Mouse (Mus musculus): ENCODE data around the gene Plcl2. TPM values are rescaled to one million over a fixed set of nuclear protein-coding genes. Genes with fewer than 3 reads are reported as not detected.
"Not testable (repeated sequence)": the region's sequence is repeated elsewhere in the genome, so short reads cannot be mapped to it uniquely, and the experiment has no call there.

Plcl2 gene
- polyA plus RNA-seq, 1 experiment from 2014 or later = 3.6 TPM

DNA sequence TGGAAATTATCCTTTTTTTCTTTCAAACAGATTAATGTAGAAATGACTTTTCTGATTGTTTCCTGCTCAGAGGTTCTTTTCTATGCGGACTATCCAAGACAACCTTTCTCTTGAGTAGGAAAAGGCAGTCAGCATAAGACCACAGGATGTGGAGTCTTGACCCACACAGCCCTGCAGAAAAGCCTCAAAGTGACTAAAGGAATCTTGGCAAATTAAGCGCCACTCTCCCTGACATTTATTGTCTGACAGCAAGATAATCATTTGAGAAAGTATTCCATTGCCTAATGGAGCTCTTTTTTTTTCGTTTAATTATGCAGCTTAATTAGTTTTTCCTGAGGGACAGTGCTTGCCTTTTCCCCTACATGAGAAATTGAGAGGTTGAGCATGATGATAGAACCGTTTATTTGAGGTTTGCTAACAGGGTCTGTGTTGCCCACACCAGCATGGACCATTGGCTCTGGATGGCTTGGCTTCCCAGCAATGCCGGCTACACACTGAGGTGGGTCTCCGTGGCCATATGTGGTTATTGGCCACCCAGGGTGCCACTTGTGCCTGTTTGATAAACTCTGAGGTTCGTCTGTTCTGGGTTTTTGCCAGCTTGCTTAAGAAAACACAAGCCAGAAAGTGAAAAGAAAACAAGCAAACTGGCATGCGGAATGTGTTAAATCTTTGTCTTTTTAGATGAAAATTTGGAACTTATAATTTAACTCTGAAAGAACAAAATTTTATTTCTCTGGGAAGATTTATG is 56.3 kb downstream of the Plcl2 start:
- H3K27me3 ChIP-seq (ENCODE audit: insufficient read depth, poor library complexity, severe bottlenecking) = no peaks in the 10 kb centered on the region
- no peaks in the 10 kb centered on the region for H3K9me3 ChIP-seq
- H3K27ac ChIP-seq = no peak overlapping the region
- H3K36me3 ChIP-seq = no peaks in the 10 kb centered on the region
- WGBS = 66% methylated on average over 8 of the region's 8 CpGs
- no peaks in the 10 kb centered on the region for H3K4me1 ChIP-seq (replicated peaks)
- no peak for DNase-seq (ENCODE audit: low spot score)
- no peak overlapping the region for H3K4me3 ChIP-seq

GRCm38 (mm10) chr17:50568846-50569245 is 59.6 kb downstream of the Plcl2 start:
- H3K4me3 ChIP-seq = no peak overlapping the region
- H3K36me3 ChIP-seq = no peaks in the 10 kb centered on the region
- H3K4me1 ChIP-seq (replicated peaks) = no peaks in the 10 kb centered on the region
- no peaks in the 10 kb centered on the region for H3K9me3 ChIP-seq
- 92% methylated on average over 2 of the region's 2 CpGs for WGBS
- H3K27me3 ChIP-seq (ENCODE audit: insufficient read depth, poor library complexity, severe bottlenecking) = no peaks in the 10 kb centered on the region
- DNase-seq (ENCODE audit: low spot score) = no peak
- H3K27ac ChIP-seq = no peak overlapping the region

DNA sequence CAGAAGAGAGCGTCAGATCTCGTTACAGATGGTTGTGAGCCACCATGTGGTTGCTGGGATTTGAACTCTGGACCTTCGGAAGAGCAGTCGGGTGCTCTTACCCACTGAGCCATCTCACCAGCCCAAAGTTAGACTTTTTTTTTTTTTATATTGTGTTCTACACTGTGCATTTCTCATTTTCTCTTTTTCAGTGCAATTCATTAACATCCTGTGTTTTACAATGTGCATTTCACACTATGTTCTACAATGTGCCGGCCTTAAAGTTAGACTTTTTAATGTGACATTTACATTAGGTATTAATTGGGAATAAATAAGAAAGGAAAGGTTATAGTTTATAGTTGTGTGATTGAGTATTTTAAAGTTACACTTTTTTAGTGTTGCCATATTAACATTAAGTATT is 61.0 kb downstream of the Plcl2 start:
- not testable (repeated sequence) for DNase-seq (ENCODE audit: low spot score); H3K36me3 ChIP-seq; H3K9me3 ChIP-seq; H3K27ac ChIP-seq; H3K27me3 ChIP-seq (ENCODE audit: insufficient read depth, poor library complexity, severe bottlenecking); H3K4me3 ChIP-seq; H3K4me1 ChIP-seq (replicated peaks)
- WGBS = 93% methylated on average over 5 of the region's 5 CpGs

DNA sequence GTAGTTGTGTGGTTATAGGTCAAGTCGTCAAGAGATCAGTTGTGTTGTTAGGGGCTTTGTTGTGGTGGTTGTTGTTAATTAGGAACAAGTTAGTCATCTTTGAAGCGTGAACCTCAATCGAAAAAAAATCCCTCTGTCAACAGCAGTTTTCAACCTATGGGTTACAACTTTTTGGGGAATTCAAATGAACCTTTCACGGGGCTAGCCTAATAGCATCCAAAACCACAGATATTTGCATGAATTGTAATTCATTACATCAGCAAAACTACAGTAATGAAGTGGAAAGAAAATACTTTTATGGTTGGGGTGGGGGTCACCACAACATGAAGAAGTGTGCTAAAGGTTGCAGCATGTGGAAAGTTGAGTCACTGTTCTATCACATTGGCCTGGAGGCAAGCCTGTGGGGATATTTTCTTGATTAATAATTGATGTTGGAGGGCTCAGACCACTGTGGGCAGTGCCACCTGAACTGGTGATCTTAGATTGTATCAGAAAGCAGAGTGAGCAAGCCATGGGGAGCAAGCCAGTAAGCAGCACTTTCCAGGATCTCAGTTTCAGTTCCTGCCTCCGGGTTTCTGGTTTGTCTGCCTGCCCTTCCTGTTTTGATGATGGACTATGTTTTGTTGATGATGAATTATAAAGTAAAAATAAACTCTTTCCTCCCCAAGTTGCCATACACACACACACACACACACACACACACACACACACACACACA is 61.6 kb downstream of the Plcl2 start:
- Histone ChIP-seq H3K9me3 (no peaks in the 10 kb centered on the region), H3K4me1 (replicated peaks) (no peaks in the 10 kb centered on the region), H3K4me3 (no peak overlapping the region), H3K36me3 (no peaks in the 10 kb centered on the region), H3K27me3 (ENCODE audit: insufficient read depth, poor library complexity, severe bottlenecking) (no peaks in the 10 kb centered on the region), H3K27ac (no peak overlapping the region)
- 83% methylated on average over 5 of the region's 5 CpGs for WGBS
- DNase-seq (ENCODE audit: low spot score) = no peak

- H3K4me3 ChIP-seq = no peak overlapping the region
- DNase-seq (ENCODE audit: low spot score) = no peak
- WGBS = 97% methylated on average over 12 of the region's 12 CpGs
- no peaks in the 10 kb centered on the region for H3K9me3 ChIP-seq
- no peaks in the 10 kb centered on the region for H3K4me1 ChIP-seq (replicated peaks)
- no peaks in the 10 kb centered on the region for H3K27me3 ChIP-seq (ENCODE audit: insufficient read depth, poor library complexity, severe bottlenecking)
- H3K36me3 ChIP-seq = no peaks in the 10 kb centered on the region
- no peak overlapping the region for H3K27ac ChIP-seq
Measured at GRCm38 (mm10) chr17:50574161-50574560, 65.0 kb downstream of the Plcl2 start.

DNA sequence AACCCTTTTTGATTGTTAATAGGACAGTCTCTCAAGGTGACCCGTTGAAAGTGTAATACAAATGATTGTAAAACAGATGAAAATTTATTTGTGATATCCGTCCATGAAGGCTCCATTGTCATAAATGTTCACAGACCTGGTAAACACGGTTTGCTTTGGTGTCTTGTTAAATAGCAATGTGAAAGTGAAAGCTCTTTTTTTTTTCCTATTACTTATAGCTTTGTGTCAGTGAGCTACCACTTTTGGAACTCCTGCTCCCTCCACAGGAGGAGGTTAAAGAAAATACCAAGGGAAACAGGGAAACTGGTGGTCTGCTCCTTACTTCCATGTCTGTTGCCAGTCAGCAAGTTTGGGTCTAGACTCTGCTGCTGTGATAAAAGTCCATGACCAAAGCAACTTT is 71.2 kb downstream of the Plcl2 start:
- no peak overlapping the region for H3K4me3 ChIP-seq
- DNase-seq (ENCODE audit: low spot score) = no peak
- H3K36me3 ChIP-seq = no peaks in the 10 kb centered on the region
- WGBS = 88% methylated on average over 3 of the region's 3 CpGs
- no peaks in the 10 kb centered on the region for H3K9me3 ChIP-seq
- H3K4me1 ChIP-seq (replicated peaks) = no peaks in the 10 kb centered on the region
- no peak overlapping the region for H3K27ac ChIP-seq
- no peaks in the 10 kb centered on the region for H3K27me3 ChIP-seq (ENCODE audit: insufficient read depth, poor library complexity, severe bottlenecking)

DNA sequence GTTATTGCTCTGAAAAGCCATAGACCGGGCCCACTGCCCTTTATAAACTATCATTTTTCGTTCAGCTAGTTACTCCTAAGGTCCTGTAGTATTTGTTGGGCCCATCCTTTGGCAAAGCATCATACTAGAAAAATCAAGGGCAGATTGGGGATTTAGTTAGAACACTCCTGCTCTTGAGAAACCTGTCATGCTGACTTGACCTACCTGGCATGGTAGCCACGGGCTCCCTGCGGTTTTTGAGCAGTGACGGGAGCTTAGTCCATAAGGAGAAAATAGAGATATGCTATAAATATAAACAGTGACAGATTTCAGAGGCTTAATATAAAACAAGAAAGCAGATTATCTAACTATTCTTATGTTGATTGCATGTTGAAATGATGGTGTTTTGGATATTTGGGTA is 77.6 kb downstream of the Plcl2 start:
- no peaks in the 10 kb centered on the region for H3K27me3 ChIP-seq (ENCODE audit: insufficient read depth, poor library complexity, severe bottlenecking)
- no peak overlapping the region for H3K4me3 ChIP-seq
- no peak overlapping the region for H3K27ac ChIP-seq
- H3K36me3 ChIP-seq = no peaks in the 10 kb centered on the region
- 93% methylated on average over 5 of the region's 5 CpGs for WGBS
- H3K9me3 ChIP-seq = no peaks in the 10 kb centered on the region
- no peaks in the 10 kb centered on the region for H3K4me1 ChIP-seq (replicated peaks)
- DNase-seq (ENCODE audit: low spot score) = no peak

DNA sequence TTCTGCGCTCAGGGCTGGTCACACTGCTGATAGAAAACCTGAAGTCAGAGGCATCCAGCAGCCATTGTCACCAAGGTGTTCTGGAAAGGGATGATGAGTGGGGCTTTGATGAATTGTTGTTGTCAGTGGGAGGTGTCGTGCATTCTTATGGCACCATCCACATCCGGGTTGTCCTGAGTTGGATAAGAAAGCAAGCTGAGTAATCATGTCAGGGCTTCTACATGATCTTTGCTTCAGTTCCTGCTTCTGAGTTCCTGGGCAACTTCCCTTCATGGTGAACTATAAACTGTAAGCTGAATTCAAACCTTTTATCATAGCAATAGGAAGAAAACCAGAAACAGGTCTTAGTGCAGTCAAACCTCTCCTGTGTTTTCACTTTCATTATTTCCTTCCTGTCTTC is 78.7 kb downstream of the Plcl2 start:
- DNase-seq (ENCODE audit: low spot score) = no peak
- no peak overlapping the region for H3K27ac ChIP-seq
- WGBS = 82% methylated on average over 3 of the region's 3 CpGs
- no peak overlapping the region for H3K4me3 ChIP-seq
- H3K27me3 ChIP-seq (ENCODE audit: insufficient read depth, poor library complexity, severe bottlenecking) = no peaks in the 10 kb centered on the region
- H3K36me3 ChIP-seq = no peaks in the 10 kb centered on the region
- H3K9me3 ChIP-seq = no peaks in the 10 kb centered on the region
- H3K4me1 ChIP-seq (replicated peaks) = no peaks in the 10 kb centered on the region

DNA sequence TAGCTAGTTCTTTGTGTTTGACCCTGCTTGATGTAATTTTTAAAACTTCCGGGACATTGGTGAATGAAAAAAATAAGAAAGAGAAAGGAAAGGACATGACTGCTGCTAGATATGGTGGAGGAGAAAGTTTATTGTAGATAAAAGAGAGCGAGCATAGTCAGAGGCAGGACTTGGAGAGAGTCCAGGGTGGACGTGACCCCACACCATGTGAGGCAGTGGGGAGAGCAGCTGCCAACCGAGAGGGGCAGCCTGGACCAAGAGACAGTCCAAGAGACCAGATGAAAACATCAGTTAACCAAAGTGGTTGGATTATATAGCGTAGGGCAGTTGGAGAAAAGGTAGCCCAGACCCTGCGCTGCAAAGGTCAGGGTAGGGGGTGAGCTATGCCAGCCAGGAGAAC is 91.0 kb downstream of the Plcl2 start:
- H3K36me3 ChIP-seq = no peaks in the 10 kb centered on the region
- no peaks in the 10 kb centered on the region for H3K4me1 ChIP-seq (replicated peaks)
- H3K27ac ChIP-seq = no peak overlapping the region
- no peak overlapping the region for H3K4me3 ChIP-seq
- H3K9me3 ChIP-seq = no peaks in the 10 kb centered on the region
- DNase-seq (ENCODE audit: low spot score) = no peak
- WGBS = 86% methylated on average over 6 of the region's 6 CpGs
- H3K27me3 ChIP-seq (ENCODE audit: insufficient read depth, poor library complexity, severe bottlenecking) = no peaks in the 10 kb centered on the region

DNA sequence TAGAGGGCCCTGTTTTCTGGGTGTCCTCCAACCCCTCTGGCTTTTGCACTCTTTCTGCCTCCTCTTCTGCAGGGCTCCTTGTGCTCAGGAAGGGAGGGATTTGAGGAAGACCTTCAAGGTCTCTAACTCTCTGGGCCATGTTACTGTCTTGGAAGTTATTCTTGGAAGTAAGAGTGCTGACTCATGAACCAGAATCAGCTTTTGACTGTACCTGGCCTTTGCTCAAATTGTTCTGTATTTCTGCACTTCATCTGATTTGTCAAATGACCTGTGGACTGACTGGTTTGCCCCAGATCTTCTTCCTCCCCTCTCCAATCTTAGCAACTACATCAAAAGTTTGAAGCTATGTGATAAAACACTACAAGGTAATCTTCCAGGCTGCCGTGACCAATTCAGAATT is 91.5 kb downstream of the Plcl2 start:
- WGBS = 87% methylated on average over 1 of the region's 1 CpGs
- no peak overlapping the region for H3K27ac ChIP-seq
- no peaks in the 10 kb centered on the region for H3K9me3 ChIP-seq
- no peaks in the 10 kb centered on the region for H3K4me1 ChIP-seq (replicated peaks)
- H3K27me3 ChIP-seq (ENCODE audit: insufficient read depth, poor library complexity, severe bottlenecking) = no peaks in the 10 kb centered on the region
- no peak for DNase-seq (ENCODE audit: low spot score)
- no peak overlapping the region for H3K4me3 ChIP-seq
- H3K36me3 ChIP-seq = no peaks in the 10 kb centered on the region

GRCm38 (mm10) chr17:50606890-50607289 is 97.7 kb downstream of the Plcl2 start:
- WGBS = 92% methylated on average over 2 of the region's 2 CpGs
- no peak overlapping the region for H3K4me3 ChIP-seq
- H3K27ac ChIP-seq = no peak overlapping the region
- H3K27me3 ChIP-seq (ENCODE audit: insufficient read depth, poor library complexity, severe bottlenecking) = no peaks in the 10 kb centered on the region
- H3K9me3 ChIP-seq = no peaks in the 10 kb centered on the region
- H3K4me1 ChIP-seq (replicated peaks) = no peaks in the 10 kb centered on the region
- peaks cover 18% of the 10 kb centered on the region for H3K36me3 ChIP-seq
- no peak for DNase-seq (ENCODE audit: low spot score)

GRCm38 (mm10) chr17:50609908-50610307 is 100.7 kb downstream of the Plcl2 start:
- Histone ChIP-seq H3K27me3 (ENCODE audit: insufficient read depth, poor library complexity, severe bottlenecking) (no peaks in the 10 kb centered on the region), H3K9me3 (peaks cover 10% of the 10 kb centered on the region; the same call in 1 of the 2 replicates), H3K36me3 (peaks cover 40% of the 10 kb centered on the region), H3K27ac (no peak overlapping the region), H3K4me3 (no peak overlapping the region), H3K4me1 (replicated peaks) (no peaks in the 10 kb centered on the region)
- DNase-seq (ENCODE audit: low spot score) = no peak
- WGBS = 94% methylated on average over 4 of the region's 4 CpGs

DNA sequence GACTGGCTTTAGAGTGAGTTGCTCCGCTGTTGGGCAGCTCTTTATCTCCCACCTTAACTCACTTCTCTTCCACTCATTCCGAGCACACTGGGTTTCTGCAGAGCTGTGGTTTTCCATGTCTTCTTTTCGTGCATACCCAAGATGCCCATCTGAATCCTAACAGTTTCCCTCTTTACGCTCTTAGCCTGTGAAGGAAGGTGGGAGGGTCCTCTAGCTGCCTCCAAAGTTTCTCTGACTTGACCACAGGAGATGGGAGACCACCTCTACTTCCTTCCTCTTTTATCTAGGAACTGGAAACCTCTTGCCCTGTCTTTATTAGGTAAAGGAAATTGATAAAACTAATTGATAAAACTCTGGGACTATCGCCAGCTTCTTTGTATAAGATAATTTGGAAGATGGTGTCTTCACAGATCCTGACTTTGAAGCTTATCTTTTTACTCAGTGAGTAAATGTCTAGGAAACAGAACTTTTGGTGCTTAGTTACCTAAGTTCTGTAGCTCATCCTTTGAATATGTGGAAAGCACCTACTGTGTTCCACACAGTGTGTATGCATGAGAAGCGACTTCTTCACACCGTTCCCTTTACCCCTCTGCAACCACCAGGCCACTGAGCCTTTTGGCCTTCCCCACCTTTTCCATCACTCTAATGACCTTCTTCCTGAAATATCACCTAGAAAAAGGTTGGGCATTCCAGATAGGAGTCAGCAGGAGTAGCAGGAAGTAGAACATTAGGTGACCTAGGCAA is 111.8 kb downstream of the Plcl2 start:
- Histone ChIP-seq H3K4me1 (replicated peaks) (peaks cover 4% of the 10 kb centered on the region), H3K36me3 (no peaks in the 10 kb centered on the region), H3K27ac (no peak overlapping the region), H3K4me3 (no peak overlapping the region), H3K27me3 (ENCODE audit: insufficient read depth, poor library complexity, severe bottlenecking) (no peaks in the 10 kb centered on the region), H3K9me3 (no peaks in the 10 kb centered on the region)
- DNase-seq (ENCODE audit: low spot score) = no peak
- 93% methylated on average over 7 of the region's 7 CpGs for WGBS

All from hindbrain, embryonic 10.5 days (tissue).